Mouse (Mus musculus) T-helper 17 cell (primary cell): ENCODE data around the gene Kmt2d.
"Not testable (repeated sequence)": the region's sequence is repeated elsewhere in the genome, so short reads cannot be mapped to it uniquely, and the experiment has no call there.

ENCODE experiments used
- in situ Hi-C, 2 experiments: fragments of 300-600 bp; cut with MboI, MseI; formaldehyde crosslinking; loops; 1 replicate in 1 of 2; 2 replicates in 1 of 2; pipeline ENCODE4 v1.15.1; 2025; ENCODE audit warnings: high pct_unique_total_duplicates in 2 of 2

The Kmt2d gene

DNA sequence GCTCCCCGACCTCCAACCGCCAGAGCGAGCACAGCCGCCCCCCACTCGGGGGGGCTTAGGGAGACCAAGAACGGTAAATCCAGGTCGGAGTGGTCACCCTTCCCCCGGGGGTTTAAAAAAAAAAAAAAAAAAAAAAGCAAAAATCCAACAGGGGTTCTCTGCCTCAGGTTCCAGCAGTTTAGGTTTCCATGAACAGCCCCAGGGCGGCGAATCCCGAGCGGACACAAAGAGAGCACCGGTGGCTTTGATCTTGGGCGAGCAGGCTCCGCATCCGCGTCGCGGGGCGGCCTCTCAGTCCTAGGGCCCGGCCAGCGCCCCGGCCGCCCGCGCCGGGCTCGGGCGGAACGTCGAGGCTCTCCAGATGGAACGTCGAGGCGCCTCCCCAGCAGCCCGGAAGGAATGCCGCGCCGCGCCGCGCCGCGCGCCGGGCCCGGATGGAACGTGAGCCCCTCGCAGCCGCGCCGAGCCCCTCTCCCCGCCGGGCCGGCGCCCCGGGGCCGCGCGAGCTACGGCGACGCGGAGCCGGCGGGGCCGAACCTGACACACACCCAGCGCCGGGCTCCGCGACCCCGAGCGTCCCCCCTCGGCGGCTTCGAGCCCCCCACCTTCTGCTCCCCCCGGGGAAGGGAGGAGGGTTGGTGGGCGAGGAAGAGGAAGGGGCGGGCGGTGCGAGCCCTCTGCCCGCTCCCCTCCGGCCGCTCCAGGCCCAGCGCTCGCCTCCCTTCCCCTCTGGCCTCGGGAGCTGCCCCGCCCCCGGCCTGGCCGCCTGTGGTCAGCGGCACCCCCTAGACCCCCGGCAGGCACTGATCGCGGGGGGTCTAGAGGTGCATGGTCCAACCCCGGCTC is at the start of gene Kmt2d:
Gene Kmt2d (minus strand): TSS at position 135 of the 846 bp plus-strand sequence.
- in situ Hi-C loops, result no loop called here

DNA sequence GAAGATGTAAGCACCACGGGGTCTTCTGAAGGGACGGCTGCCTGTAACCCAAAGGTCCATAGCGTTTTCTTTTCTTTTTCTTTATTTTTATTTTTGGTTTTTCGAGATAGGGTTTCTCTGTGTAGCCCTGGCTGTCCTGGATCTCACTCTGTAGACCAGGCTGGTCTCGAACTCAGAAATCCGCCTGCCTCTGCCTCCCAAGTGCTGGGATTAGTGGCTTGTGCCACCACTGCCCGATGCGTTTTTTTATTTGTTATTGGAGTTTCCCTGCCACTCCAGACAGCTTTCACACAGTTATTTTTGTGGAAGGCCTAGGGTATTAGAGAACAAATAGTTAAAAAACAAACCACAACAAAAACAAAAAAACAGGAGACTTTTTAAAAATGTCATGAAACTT is 47.5 kb upstream of the Kmt2d start:
- in situ Hi-C loops, result not testable (repeated sequence)

DNA sequence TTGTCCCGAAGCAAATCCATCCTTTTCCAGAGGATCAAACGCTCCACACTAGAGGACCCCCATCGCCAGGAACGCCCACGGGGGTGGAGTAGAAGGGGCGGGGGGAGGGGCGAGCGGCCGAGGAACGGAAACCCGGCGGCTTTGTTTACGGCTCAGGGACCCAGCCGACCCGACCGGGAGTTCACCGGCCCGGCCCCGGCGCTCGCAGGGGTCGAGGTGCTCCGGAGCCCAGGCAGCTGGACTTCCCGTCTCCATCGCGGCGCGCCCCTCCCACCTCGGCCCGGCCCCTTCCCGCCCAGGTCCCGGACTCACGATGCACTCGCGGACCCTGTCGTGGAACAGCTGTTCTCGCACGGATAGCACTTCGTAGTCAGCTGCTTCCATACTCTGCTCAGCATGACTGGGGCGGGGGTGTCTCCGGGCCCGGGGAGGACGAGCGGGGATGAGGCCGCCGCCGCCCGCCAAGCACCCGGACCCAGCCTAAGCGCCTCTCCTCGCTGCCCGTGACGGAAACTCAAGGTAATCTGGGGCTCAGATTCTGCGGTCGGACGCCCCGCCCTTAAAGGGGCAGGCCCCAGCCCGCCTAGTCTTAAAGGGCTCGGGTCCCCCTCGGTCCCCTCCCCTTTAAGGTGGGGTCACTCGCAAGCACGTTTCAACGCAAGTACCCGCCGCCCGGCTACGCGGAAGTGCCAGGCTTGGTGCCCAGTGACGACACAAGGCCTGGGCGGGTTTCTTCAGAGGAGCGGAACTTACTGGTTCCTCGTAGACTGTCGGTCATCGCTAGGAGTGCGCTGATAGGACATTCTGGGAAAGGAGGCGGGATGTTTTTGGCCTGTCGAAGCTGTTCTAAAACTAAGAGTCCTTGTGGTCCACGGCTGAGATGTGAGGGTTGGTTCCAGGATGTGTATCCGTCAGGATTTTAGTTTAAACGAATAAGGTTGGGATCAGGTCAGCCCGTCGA is 46.8 kb upstream of the Kmt2d start, which contains the start of gene Lmbr1l:
Gene Lmbr1l (minus strand): TSS at position 694 of the 961 bp plus-strand sequence.
- in situ Hi-C loops, result no loop called here

DNA sequence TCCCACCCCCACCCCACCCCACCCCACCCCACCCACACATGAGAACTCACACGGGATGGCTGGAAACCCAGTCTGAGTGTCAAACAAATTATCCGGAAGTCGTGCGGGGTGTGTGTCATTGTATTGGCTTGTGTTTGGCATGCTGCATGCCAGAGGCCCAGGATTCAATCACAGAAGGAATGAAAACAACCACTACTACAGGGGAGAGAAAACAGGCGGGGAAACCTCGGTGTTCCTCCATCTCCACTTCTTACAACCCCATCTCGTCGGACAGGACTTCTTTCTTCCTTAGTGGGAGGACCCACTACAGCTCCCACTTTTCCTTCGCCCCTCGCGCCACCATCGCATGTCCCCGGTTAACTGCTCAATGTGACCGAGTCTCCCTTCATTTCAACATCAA is 46.1 kb upstream of the Kmt2d start:
- in situ Hi-C loops, result no loop called here

DNA sequence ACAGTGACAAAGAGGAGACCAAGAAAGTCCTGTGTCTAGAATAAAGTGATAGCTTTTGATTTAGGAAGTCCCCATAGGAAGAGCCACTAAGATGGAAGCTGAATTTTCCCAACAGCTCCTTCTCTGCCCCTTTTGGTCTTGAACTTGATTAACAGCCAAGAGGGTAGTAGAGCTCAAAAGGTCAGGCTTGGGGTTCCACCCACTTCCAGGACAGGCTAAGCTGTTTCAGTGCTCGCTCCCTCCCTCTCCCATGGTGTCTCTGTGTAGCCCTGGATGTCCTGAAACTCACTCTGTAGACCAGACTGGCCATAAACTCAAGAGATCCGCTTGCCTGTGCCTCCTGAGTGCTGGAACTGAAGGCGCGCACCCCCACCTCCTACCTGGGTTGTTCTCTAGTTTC is 45.0 kb upstream of the Kmt2d start:
- in situ Hi-C loops, result no loop called here

DNA sequence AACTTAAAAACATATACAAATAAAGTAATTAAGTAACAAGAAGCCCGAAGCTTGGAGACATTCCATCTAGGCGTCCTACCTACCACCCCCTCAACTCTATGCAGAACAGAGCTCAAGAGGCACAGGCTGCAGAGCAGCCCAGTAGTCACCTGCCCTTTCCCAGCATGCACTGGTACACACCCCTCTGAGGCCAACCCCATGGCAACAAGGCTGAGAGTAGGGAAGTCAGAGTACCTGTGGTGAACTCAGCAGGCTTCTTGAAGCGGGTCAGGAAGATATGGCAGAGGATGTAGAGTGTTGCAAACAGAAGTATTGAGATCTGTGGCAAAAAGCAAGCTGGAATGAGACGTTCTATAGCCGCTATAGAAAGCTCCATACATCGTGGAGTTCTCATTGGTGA is 43.9 kb upstream of the Kmt2d start:
- in situ Hi-C loops, result no loop called here

DNA sequence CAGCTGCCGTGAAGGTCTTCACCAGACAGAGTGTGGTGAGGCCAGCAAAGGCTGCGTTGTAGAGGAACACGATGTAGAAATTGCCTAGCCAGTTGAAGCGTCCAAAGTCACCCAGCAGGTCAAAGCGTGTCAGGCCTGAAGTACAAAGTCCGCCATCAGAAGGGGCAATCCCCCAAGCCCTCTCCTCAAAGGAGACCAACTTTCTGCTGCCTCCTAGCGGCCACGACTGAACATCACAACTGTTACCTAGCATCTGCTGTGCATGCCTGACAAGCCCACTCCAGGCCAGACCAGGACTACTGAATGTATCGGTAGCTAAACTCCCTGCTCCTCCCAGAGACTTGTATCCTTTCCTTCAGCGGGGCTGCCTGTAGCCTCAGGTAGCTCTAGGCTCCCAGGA is 33.7 kb upstream of the Kmt2d start:
- in situ Hi-C loops, result no loop called here

DNA sequence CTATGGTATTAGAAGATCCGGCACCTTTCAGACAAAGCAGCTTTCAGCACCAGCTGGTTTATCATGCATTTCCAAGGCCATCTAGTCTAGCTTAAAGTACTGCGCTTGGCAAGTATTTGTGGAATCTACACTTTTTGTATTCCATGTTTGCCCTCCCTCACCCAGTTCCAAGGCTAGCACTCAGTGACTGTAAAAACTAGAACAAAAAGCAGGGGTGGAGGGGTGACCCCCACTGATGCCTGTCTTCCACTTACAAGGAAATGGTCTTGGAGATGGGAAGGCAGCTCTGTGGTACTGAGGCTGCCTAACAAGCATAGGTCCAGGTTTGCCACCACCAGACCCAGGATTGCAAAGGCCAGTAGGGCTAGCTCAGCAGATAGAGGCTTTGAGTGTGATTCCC is 31.6 kb upstream of the Kmt2d start:
- in situ Hi-C loops, result no loop called here

DNA sequence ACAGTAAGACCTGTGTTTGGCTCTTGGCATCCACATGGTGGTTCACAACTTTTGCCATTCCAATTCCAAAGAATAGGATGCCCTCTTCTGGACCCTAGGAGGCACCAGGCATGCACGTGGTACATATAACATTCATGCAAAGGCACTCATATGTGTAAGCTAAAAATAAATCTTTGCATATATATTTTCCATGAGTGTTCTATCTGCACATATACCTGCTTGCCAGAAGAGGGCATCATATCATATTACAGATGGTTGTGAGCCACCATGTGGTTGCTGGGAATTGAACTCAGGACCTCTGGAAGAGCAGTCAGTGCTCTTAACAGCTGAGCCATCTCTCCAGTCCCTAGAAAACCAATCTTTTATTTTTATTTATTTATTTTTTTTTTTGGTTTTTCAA is 30.5 kb upstream of the Kmt2d start:
- in situ Hi-C loops, result no loop called here

DNA sequence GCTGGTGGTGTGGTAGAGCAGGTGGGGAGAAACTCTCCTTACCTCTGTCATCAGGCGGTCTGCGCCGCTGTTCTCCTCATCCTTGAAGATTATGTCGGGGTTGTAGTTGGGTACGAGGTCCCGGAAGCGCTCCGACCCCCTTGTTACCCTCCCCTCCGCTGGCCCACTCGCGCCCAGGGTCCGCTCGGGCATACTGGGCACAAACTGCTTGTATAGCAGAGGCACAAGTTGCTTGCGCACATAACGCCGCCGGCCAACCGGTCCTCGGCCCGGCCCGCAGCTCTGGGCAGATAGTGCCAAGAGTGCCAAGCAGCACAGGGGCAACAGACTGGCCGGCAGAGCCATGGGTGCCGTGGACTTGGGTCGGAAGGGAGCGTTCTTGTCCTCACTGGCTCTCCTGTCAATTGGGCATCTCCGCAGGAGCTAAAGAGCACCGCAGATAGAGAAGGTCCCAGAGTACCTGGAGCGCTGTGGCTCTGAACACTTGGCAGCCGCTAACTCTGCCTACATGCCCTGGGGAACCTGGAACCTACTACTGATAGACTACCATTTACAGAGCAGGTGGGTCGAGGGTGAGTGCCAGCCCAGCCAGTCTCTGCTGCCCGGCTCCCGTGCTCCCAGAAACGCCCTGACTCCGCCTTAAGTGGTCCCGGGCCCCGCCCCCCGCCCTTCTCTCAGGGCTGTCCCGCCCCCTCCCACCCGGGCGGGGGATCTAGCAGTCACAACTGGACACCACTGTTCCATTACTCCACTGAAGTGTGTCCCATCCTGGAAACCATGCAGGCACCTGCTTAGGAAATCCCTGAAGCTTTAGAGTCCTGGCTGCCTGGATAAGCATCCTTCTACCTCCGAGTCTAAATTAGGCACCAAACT is 27.2 kb upstream of the Kmt2d start, which contains the start of gene Dhh:
Gene Dhh (minus strand): TSS at position 613 of the 873 bp plus-strand sequence.
- in situ Hi-C loops, result loop anchor here in 1 of 2 experiments (5.0 kb wide), 1 partner anchor 99 kb away; no protein-coding TSS in a partner anchor

DNA sequence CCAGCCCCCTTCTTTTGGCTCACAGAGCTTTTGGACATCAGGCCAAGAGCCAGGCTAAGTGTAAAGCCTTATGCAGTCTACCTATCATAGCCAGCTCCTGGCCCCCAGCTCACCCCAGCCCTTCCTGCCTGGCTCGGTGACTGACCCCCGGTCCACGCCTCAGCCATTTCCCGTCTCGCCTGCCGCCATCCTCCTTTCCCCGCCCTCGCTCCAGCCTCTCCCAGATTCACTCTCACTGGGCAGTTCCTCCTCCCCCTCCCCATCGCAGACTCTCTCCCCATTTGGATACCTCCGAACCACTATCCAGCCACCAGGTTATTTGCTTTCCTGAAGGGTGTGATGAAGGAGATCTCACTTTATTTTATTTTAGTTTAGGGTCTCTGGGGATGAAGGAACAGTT is 26.5 kb upstream of the Kmt2d start:
- in situ Hi-C loops, result loop anchor here in 1 of 2 experiments (5.0 kb wide), 1 partner anchor 100 kb away; no protein-coding TSS in a partner anchor

DNA sequence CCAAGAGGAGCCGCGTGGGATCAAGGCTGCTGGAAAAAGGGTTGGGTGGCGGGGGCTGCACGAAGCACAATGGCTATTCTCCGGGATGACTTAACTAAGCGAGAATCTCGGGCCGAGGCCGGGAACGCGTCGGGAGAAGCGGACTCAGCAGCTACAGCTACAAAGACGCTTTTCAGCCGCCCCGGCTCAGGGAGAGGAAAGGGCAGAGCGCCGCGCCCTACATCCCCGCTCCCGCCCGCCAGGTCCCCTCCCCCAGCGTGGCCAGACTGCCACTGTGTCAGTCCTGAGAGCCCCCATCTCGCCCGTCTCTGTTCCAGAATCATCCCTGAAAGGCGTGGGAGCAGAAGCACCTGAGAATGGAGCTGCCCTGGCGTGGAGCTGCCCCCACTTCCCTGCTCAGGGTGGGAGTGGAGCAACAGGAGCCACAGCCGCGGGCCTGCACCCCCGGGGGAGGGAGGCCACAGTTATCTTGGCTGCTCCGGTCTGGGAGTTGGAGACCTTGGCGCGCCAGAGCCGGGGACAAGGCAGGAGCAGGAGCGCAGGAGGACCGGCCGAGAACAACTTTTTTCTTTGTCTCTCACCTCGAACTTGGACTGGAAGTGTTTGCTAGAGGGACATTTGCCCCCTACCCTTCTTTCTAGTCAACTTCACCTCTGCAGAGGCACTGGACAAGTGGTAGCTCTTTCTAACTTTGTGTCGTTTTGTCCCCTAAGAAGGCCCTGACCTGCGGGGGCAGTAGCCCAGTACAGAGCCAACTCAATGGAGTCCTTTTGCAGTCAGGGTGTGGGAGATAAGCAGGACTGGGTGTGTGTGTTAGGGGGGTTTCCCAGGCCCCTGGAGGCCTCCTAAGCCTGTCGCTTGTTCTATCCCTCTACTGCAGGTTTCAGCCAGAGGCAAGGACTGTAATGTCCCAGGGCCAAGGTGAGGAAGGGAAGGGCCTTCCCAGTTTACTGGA is 24.9 kb upstream of the Kmt2d start:
- in situ Hi-C loops, result loop anchor here in 1 of 2 experiments (5.0 kb wide), 1 partner anchor 101 kb away; no protein-coding TSS in a partner anchor

DNA sequence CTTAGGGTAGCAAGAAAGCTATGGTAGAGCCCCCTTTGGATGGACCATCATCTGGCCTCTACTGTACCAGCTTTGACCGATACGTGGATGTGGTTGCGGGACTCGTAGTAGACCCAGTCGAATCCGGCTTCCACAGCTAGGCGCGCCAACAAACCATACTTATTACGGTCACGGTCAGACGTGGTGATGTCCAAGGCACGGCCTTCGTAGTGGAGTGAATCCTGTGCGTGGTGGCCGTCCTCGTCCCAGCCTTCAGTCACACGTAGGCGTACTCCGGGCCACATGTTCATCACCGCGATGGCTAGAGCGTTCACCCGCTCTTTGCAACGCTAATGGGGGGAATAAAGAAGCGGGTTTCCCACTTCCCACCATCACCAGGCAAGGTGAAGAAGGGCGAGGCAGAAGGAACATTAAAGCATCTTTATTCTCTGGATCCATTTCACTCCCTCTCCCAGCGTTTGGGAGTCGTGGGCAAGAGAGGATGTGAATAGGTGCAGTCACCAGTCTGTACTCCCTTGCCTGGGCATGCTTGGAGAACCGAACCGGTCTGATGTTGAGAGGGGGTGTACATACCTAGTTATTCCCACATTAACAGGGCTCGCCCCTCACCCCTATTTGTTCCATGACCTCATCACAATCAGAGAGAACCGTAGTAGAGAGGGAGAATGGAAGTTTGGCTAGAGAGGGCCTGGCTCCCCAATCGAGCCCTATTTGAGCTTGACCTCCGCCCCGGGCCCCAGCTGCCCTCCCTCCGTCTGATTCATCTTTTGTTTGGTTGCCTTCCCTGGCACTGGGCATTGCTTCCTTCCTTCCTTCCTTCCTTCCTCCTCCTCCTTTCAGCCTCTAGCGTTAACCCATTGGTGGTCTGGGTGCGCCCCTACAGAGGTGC is 24.0 kb upstream of the Kmt2d start:
- in situ Hi-C loops, result loop anchor here in 1 of 2 experiments (5.0 kb wide), 1 partner anchor 102 kb away; no protein-coding TSS in a partner anchor

DNA sequence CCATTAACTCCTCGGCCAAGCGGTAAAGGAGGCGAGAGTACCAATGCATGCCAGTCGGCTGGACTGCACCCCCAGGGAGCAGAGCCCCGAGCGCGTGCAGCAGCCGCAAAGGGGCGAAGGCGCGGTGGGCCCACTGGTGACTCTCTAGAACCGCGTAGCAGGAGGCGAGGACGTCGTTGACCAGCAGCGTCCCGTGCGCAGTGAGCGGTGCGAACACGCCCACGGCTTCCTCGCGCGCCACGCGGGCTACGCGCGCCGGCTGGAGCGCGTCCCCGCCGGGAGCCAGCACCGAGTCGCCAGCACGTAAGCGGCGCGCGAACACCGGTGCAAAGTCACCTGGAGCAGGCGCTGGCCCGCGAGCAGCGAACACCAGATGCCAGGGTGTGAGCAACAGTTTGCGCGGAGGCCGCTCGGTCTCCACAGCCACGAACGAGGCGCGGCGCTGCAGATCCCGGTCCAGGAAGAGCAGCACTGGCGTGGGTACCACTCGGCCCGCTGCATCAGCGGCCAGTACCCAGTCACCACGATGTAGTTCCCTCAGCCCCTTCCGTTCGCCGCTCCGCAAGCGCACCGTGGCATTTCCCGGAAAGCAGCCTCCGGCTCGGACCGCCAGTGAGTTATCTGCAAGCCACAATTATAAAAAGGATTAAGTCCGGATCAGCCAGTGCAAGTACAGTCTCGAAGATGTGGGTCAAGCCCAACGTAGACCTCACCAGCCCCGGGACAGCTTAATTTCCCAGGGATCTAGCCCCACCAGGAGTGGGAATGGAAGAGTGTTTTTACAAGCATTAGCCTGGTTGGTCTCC is 23.1 kb upstream of the Kmt2d start, which contains the start of gene Rhebl1:
Gene Rhebl1 (minus strand): TSS at position 601 of the 806 bp plus-strand sequence.
- in situ Hi-C loops, result no loop called here

DNA sequence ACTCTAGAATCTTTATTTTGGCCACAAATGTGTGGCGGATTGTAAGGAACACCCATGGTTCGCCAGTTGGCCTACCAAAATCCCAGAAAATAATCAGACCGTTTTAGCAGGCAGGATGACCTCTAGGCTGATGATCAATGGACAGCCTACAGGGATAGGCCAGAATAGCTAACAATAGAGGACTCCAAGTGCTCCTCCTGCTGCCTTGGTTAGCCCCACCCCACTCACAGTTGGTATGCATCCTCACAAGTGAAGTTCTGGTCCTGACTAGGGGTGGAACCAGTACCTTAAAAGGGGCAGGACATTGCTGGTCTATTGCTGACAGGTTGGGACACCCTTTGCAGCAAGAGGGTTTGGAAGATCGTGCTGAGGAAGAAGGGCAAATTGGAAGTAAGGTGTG is 22.0 kb upstream of the Kmt2d start:
- in situ Hi-C loops, result no loop called here

DNA sequence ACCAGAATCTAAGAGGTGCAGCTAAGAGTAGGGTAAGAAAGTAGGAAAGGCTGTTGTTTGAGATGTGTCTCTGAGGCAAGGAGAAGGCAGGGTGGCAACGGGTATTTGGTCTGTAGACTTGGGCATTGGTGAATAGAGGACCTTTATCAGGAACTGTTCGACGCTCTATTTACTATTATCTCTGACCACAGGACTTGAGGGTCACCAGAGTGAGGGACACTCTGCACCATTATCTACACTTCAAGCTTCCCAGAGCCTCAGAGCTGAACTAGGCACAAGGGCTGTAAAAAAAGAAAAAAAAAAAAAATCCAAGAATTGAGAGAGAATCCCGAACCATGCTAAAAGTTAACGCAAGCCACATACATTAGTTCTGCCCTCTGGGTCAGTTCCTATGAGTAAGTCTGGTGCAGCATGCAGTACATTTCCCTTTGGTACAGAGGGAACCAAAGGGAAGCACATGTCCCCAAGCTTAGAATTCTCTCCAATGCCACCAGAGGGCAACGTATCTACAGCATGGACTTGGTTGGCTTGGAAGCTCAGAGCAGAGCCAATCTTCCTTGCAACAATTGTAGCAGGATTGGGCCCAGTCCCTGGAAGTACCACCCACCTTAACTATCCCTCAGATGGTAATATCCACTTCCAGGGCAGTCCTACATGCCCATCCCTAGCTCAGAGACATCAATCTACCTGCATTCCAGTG is 21.1 kb upstream of the Kmt2d start:
- in situ Hi-C loops, result no loop called here

DNA sequence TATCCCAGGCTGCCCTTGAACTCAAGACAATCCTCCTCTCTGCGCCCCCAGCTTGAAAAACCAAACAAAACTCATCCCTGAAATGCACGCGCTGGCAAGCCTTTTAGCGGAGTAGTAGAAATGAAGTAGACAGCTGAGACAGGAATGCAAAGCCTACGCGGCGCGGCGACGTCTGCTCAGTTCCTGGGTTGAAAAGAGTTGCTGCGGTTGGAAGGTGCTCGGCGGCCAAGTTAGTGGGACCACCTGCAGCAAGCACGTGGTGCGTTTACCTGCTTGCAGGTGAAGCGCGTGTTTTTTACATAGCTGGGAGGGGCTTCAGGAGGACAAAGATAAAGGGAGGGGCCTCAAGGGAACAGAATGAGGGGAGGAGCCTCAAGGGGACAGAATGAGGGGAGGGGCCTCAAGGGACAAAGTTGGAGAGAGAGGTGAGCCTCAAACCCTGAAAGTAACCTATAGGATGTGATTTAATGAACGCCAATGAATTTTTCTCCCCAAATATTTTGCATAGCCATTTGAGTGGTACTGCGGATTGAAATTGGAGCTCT is 20.3 kb upstream of the Kmt2d start:
- in situ Hi-C loops, result no loop called here
